Mouse (Mus musculus): Measurements from ENCODE around the gene Prss21.

DNA sequence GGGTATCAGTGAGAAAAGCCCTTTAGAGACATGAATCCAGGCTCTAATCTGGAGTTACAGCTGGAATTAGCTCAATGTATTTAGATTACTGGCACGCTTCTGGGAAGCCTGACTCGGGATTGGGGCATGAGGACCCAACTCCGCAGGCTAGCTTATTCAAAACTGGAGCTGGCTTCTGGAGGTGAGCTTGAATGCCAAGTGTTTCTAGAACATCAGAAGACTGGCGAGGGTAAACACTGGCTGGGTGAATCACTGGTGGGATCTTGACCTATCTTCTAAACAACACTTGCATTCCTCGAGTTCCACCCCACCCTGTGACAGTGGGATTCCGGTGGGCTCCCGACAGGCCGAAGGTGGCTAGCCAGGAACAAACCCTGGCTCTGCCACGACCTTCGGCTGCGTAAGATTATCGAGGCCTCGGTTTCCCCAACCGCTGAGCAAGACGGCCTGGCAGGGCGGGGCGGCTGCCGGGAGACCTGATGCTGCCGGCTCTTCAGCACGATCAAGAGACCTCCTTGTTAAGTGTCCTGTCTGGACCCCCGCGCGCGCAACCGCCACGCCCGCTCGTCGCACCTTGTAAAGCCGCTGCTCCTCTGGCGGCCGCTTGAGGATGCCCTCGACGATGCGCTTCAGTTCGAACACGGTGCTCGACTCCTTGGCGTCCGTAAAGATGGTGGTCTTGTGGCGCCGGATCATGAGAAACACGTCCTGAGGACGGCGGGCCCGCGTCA is 39.4 kb upstream of the Prss21 start:
- no peak for TF ChIP-seq SRF (IDR thresholded peaks at IDR 0.05; ENCODE audit: control insufficient read depth, insufficient read length, low read depth)
- TF ChIP-seq POLR2A (IDR thresholded peaks at IDR 0.05; ENCODE audit: insufficient read length, low read depth) = peak; percentile 5
- TF ChIP-seq TCF12 (IDR thresholded peaks at IDR 0.05; ENCODE audit: insufficient read depth, poor library complexity, severe bottlenecking) = no peak
- no peak for TF ChIP-seq MYOG (IDR thresholded peaks at IDR 0.05; ENCODE audit: control insufficient read depth in 1 of 3, insufficient read depth in 1 of 3, insufficient read length in 2 of 3, low read depth in 2 of 3)

All from myocyte (in vitro differentiated cells).